Mouse (Mus musculus) thymus, adult 18-20 months (tissue): Measurements from ENCODE around the gene Tbc1d2.
A peak's percentile ranks its signal among the peaks of the same experiment; 100 is the strongest.
"Not testable (repeated sequence)": the region's sequence is repeated elsewhere in the genome, so short reads cannot be mapped to it uniquely, and the experiment has no call there.

Experiments
- DNase-seq, 2 experiments: peaks; one replicate each; pipeline ENCODE4 v3.0.0; 2022; ENCODE audit warnings: mixed read lengths in 2 of 2

Gene Tbc1d2

DNA sequence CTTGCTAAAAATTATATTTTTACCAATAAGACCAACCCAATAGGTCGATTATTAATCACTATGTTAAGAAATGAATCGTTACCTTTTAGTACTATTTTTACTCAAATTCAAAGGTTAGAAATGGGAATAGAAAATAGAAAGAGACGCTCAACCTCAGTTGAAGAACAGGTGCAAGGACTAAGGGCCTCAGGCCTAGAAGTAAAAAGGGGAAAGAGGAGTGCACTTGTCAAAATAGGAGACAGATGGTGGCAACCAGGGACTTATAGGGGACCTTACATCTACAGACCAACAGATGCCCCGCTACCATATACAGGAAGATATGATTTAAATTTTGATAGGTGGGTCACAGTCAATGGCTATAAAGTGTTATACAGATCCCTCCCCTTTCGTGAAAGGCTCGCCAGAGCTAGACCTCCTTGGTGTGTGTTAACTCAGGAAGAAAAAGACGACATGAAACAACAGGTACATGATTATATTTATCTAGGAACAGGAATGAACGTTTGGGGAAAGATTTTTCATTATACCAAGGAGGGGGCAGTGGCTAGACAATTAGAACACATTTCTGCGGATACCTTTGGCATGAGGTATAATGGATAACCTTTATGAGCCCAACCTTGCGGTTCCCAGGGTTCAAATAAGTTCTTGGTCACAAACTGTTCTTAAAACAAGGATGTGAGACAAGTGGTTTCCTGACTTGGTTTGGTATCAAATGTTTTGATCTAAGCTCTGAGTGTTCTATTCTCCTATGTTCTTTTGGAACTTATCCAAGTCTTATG, 74.3 kb downstream of the Tbc1d2 start:
- not testable (repeated sequence) for DNase-seq

DNA sequence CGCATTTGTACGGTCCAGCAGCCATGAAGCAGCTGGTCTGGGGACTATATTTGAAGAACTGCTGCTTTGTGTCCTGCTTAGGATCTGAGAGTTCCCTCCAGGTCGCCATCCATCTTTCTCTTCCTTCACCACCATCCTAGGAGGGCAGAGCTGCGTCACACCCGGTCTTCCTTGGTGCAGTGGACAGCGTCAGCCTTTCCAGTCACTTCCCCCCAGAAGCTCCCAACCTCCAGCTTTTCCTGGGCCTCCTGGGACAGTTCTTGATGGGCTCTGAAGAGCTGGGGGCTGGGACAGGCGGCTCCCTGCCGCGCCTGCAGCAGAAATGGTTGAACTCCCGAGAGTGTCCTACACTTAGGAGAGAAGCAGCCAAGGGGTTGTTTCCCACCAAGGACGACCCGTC, 75.2 kb downstream of the Tbc1d2 start:
- DNase-seq: no peak

DNA sequence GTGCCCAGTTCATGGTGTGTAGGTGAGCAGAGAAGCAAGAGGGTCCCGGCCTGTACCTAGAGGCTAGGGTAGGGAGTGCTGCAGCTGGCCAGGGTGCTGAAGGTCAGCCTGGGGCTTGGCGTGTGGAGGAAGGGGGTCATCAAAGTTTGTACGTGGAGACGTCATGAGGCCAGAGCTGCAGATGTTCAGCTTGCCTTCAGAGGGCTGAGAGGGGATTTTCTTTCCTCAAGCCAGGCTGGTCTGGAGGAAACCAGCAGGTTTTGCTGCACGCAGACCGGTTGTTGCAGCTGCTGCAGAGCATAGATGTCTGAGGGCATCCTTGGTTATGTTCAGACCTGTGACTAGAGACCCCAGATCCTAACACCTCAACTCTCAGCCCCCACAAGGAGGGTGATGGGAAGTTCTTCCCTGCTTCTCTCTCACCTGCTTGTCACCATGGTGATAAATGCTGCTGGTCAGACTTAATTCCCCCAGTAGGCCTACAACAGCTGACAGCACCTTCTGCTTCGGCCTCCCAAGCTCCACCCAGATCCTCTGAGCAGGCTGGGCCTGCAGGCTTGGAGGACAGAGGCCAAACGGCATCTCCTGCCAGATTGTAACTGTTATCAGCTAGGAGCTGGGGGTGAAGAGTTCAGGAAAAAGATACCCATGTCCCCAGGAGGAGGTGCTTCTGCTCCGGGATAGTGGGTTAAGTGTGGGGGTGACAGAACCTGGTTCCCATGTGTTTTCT, 75.8 kb downstream of the Tbc1d2 start:
- no peak for DNase-seq

DNA sequence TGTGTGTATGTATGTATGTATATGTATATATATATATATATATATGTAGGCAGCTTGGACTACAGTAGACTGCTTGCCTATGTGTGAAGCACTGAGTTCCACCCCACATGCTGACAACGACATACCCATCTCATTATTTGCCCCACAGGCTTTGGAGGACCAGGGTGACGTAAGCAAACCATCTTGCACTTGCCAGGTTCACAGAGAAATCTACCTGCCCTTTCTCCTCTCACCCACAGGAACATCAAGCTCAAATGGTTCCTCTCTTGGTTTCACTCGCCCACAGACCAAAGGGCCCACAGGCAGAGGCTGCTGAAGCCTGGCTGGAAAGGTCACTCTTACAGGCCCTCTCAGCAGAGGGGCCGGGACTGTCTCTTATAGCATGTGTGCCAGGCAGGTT, 77.4 kb downstream of the Tbc1d2 start:
- DNase-seq: no peak

DNA sequence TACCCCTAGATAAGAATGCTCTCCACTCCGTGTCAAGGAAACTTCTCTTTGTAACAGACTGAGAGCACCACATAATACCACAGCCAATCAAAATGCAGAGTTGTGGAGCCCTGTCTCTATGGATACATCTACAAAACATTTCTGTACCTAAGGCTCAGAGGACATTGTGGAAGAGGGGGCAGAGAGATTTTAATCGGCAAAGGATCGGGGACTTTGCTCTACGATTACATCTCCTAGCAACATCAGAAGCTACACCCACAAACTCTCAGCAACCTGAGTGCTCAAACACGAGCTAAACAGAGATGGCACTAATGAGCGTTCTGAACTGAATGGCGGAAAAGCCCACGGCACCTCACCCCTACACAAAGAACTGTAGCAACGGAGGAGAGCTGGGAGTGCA, 78.3 kb downstream of the Tbc1d2 start:
- DNase-seq: no peak

DNA sequence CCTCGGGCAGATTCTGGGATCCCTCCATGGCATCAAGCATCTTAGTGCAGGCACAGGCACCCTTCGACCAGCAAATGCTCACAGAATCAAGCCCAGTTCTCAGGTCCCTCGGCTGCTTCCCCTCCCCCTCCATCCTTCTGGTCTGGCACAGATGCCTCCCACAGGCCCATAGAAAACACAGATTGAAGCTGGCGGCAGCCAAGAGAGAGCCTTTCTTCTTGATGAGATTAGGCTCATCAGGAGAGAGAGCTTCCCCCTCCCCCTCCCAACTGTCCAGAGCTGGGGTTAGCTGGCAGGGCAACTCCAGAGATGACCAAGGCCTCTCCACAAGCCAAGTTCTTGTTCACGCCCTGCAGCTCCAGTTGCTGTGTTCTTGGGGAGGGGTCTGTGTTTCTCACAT, 80.3 kb downstream of the Tbc1d2 start:
- DNase-seq: no peak

DNA sequence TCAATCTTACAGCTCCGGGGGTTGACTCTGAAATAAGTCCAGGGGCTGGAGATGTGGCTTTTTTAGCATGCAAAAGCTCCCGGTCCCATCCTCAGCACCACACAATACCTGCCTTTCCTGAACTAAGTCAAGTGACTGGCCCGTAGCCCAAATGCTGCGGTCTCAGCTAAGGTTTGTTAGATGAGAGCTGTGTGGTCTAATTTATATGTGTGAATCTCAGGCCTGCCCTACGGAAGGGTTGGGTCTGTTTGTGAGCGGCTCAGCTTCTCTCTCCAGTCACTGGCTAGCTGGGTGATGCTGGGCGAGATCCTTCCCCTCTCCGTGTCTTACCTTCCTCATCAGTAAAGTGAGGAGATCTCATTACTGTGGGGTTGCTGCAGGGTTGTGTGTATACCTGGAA, 81.8 kb downstream of the Tbc1d2 start:
- DNase-seq: no peak

DNA sequence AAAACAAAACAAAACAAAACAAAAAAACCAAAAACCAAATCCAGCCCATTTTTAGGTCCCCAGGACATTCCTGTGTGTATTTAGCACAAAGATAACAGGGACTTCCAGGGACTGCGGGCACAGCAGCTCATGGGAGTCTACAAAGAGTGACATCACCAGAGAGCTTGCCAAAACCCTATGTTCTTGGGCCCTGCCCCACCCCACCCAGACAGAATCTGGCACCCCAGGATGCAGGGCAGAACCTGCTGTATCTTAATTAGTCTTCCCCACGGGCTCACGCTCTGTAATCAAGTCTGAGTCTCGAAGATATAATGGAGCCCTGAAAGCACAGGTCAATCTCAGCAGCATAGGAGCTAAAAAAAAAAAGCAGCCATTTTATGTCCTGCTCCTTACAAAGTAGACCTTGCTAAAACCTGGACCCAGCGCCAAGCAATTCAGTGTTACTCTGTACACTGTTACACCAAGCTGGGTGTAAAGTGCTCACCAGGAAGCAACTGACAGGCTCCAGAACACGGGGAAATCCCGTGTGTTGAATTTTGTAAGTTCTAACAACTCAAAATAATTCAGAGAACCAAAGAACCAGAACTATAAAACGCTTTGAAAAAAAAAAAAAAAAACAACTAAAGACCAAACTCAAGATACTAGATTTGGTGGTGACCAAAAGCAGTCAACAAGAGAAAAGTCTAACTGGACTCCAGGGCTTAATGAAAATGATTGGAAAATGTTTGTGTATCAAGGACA, 82.9 kb downstream of the Tbc1d2 start:
- no peak for DNase-seq

DNA sequence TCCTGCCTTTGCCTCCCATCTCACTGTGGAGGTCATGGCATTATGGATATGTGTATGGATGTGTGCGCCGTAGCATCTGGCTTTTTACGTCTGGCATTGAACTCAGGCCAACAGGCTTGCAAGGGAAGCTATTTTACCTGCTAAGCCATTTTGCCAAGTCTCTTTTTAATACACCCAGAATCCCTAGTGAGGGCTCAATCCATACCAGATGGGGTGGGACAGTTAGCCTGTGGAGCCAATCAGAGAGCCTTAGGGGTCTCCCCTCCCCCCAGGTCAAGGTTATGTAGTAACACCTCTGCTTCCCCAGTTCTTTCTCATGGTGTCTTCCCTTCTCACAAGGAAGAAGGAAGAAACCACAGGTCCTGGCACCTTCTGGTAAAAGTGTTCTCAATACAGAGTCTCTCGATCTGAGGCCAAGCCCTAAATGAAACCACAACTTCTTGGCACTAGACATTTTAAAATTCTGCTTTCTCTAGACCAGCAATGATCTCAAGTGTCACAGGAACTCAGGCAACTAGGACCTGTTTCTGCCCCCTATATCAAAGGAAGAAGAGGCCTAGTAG, 84.5 kb downstream of the Tbc1d2 start:
- DNase-seq: no peak

DNA sequence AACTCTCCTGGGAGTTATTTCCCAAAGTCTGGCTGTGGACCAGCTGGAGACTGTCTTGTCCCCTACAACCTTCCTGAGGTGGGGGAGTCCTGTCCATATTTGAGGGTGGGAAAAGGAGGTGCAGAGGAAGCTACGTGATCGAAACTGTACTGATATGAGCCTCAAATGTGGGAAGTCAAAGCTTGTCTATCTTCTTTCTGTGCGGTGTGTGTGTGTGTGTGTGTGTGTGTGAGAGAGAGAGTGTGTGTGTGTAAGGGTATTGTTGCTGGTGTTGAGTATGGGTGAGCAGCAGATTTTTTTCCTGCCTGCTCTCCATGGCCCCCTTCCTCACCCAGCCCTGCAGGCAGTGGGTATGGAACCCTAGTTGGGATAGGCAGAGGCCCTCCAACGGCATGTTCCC, 85.8 kb downstream of the Tbc1d2 start:
- no peak for DNase-seq

DNA sequence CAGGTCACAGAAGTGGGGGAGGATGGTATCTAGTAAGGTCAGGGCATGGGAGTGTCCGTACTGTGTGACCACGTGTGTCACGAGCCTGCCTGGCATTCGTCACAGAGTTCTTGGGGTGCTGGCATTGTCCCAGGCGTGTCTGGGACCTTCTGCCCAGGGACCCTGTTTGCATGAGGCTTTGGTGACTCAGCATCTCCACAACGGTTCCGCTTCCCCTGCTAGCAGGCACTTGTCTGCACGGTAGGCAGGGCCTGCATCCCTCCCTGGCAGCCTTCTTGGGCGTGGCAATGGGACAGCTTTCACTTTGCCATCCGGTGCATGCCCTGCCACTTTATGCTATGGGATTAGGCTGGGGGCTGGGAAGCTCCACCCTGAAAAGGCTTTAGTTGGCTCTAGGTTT, 86.2 kb downstream of the Tbc1d2 start:
- peak; percentile 18 to 47 for DNase-seq

DNA sequence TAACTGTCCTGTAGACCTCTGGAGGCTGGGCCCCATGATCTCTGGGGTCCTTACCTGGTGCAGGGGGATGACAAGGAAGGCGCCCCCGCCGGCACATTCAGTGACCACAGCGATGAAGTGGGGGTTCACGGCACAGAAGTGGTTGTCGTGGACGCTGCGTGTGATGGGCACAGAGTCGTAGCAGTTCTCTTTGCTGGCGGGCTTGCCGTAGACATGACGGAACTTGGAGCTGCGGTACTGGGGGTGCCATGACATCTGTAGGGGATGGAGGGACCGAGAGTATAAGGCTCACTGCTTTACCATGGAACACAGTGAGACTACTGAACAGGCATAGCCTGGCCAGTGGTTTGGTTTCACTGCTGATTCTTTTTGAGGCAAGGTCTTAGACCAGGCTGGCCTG, 87.2 kb downstream of the Tbc1d2 start:
- no peak for DNase-seq

DNA sequence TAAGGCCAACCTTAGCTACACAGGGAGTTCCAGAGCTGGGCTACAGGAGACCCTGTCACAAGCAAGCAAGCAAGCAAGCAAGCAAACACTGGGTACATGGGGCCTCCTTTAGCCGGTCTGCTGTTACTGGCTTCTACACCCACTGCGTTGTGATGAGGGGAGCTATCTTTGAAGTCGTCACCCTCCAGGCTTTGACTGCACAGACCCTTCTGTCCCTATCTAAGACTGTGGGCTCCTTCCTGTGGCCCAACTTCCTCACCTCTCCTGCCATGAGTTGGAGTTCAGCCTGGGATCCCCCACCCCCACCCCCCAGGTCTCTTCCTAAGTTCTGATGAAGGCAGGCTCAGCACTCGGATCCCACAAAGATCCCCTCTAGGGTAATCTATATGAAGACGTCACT, 88.0 kb downstream of the Tbc1d2 start:
- DNase-seq: no peak

DNA sequence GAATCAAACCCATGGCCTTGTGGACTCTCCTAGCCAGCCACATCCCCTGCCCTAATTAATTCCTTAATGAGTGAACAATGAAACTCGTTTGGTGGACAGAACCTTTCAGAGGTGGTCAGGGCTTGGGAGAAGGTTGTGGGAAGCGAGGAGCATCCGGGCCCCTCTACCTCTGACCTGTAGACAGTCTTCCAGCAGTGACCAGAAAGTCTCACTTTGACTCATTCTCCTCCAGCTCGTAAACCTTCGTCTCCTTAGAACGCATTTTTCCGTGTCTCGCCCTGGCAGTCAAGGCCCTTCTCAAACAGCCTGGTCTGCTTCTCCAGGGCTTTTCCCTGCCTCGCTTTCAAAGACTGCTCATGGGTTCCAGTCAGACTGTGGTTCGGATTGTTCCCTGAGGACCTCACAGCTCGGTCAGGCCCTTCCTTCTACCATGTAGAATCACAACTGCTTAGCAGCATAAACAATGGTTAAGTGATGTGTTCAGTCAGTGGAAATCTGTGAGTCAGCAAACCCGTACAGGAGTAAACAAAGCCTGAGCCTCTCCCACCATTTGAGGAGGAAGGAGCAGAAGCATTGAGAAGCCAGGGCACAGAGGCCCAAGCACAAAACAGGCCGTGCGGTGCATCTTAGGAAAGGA, 89.8 kb downstream of the Tbc1d2 start:
- DNase-seq: no peak

DNA sequence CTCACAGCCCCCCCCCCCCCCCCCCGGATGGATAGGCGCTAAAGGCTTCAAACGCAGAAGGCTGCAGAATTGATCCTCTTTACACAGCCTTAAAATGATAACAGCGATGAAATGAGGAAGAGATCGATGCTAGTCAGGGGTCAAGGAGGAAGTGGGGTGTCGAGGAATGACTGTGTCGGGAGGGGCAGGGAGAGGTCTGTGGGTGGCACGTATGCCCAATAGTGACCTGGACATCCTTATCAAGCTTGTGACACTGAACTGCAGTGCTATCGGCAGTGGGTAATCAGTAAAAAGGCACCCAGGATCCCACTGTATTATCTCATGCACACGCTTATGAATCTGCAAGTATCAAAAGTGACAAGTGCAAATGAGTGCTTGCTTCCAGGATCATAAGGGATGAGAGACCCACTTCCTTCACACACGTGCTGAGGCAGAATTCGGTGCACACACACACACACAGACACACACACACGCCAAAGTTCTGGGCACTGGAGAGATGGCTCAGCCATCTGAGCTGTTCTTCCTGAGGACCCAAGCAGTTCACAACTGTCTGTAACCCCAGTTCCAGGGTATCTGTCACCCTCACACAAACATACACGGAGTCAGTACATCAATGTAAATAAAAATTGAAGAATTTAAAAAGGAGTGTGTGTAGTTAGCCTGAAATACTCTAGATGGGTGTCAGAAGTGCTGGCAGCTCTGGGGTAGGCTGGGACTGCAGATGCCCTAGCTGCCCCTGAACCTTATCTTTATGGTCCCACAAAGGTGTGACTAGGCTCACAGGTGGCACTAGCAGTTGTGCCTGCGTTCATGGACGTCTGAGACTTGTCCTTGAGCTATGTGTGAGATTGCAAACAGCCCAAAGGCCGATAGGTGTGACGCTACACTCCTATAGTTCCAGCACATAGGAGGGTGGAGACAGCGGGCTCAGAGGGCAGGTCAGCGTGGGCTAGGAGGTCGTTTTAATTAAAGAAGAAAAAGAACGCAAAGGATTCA, 91.0 kb downstream of the Tbc1d2 start:
- no peak for DNase-seq

DNA sequence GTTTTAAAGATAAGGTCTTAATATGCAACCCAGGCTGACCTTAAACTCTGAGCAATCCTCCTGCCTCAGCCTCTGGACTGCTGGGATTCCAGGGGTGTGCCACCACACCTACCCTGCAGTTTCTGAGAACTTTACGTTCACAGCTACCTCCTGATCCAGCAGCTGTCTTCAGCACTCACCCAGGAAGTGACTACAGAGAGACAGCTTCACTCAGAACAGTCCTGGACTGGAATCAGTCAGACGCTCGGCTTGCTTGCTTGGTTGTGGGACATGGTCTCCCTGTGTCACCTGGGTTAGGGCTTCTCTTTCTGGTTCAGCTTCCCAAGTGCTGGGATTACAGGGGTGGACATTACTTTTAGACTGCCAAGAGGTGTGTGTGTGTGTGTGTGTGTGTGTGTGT, 93.1 kb downstream of the Tbc1d2 start:
- no peak for DNase-seq

DNA sequence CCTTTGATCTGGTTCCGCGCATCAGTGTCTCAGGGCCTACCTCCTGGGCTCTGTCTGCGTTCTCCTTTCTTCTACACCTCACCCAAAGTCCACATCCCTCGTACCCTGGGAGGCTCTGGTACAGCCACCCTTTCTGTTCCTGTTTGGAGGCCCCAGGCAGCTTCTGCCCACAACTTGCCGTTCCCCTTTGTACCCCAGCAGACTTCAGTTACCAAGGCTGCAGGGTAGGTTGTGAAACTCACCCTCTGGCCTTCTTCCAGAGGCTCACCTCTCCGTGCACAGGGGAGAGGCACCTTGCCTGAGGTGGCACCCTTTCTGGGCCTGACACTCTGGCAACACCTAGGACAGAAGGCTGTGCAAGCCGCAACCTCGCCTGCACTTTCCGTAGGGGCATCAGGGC, 94.2 kb downstream of the Tbc1d2 start:
- no peak for DNase-seq
